ENCODE assay signal across 19 mouse cellular contexts in the genomic region with DNA sequence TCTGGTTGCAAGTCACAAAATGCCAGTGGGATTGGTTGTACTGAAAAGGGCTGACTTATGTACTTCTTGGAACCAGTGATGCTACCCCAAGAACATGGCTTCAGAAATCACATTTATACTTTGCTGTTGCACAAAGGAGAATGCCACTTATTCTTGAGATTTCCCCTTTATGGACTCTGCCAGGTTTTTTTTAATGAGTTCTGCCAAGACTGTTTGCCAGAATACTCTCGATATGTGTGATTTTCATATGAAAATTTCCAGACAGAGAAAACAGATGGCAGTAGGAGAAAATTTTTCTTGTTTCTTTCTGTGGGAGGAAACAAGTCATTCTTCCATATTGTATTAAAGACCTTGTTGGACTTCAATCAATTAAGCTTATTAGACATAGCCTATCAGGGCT.
"Had no signal": no experiment of that assay in that cellular context is flagged by ENCODE, and none has a peak within 500 bp of the region (broad histone marks: within the 10 kb centered on the region; RNA-seq: fewer than 3 reads in every experiment).

No protein-coding gene starts in this region.

- H3K4me3 ChIP-seq: left cerebral cortex, adult 2 months; limb, embryonic 12.5 days; limb, embryonic 15.5 days; midbrain, embryonic 13.5 days had no signal

- ATAC-seq: liver, postnatal 0 days; lung, postnatal 0 days; midbrain, embryonic 13.5 days; midbrain, embryonic 16.5 days had no signal

- H3K27ac ChIP-seq: kidney, postnatal 0 days; left cerebral cortex, adult 2 months; limb, embryonic 12.5 days; limb, embryonic 15.5 days; liver, embryonic 14.5 days; macrophage; midbrain, embryonic 13.5 days had no signal

- DNase-seq: kidney, adult 2 months; kidney, postnatal 25 days; layer of hippocampus, postnatal 36 days; left cerebral cortex, postnatal 4 days; liver, postnatal 0 days; lung, embryonic 14.5 days; thymus, adult 2 months; thymus, postnatal 14 days; thymus, postnatal 4 days had no signal

- H3K9me3 ChIP-seq: limb, embryonic 12.5 days; limb, embryonic 15.5 days; midbrain, embryonic 13.5 days had no signal

- H3K9ac ChIP-seq: limb, embryonic 12.5 days; limb, embryonic 15.5 days; liver, embryonic 14.5 days; liver, postnatal 0 days; lung, embryonic 14.5 days; midbrain, embryonic 13.5 days had no signal

- H3K4me2 ChIP-seq: limb, embryonic 12.5 days; limb, embryonic 15.5 days; liver, embryonic 11.5 days; lung, embryonic 14.5 days; midbrain, embryonic 13.5 days had no signal

- H3K27me3 ChIP-seq: limb, embryonic 12.5 days; limb, embryonic 15.5 days; midbrain, embryonic 13.5 days had no signal

- H3K4me1 ChIP-seq: limb, embryonic 12.5 days; limb, embryonic 15.5 days; midbrain, embryonic 13.5 days had no signal

- H3K36me3 ChIP-seq: limb, embryonic 12.5 days; limb, embryonic 15.5 days; midbrain, embryonic 13.5 days had no signal
